Mouse (Mus musculus) urinary bladder, adult 2 months (tissue): ENCODE measurements around the gene Prickle4. TPM values are rescaled to one million over a fixed set of nuclear protein-coding genes. Genes with fewer than 3 reads are reported as not detected.
"Not testable (repeated sequence)": the region's sequence is repeated elsewhere in the genome, so short reads cannot be mapped to it uniquely, and the experiment has no call there.

Experiments used
- DNase-seq: peaks from one replicate; pipeline ENCODE4 v3.0.0; 2022; ENCODE audit warnings: low spot score
- polyA plus RNA-seq: library from polyadenylated mRNA; depleted of rRNA; stranded (reverse); fragments of >200 nt; gene quantifications from 2 replicates; pipeline ENCODE4 v1.2.3, GENCODE M21; 2012; rRNA removed

The Prickle4 gene
- polyA plus RNA-seq, 1 experiment, result 1.4 TPM

GRCm38 (mm10) chr17:47669166-47669565 is 25.4 kb downstream of the Prickle4 start:
- no peak for DNase-seq

GRCm38 (mm10) chr17:47664474-47664873 is 30.1 kb downstream of the Prickle4 start:
- DNase-seq, result no peak

- no peak for DNase-seq
Observed at GRCm38 (mm10) chr17:47663009-47663713, 31.4 kb downstream of the Prickle4 start.

GRCm38 (mm10) chr17:47658741-47659243 is 35.7 kb downstream of the Prickle4 start:
- DNase-seq, result no peak

- no peak for DNase-seq
Observed at GRCm38 (mm10) chr17:47657901-47658300, 36.6 kb downstream of the Prickle4 start.

GRCm38 (mm10) chr17:47655697-47656096 is 38.8 kb downstream of the Prickle4 start:
- no peak for DNase-seq

GRCm38 (mm10) chr17:47654346-47654745 is 40.2 kb downstream of the Prickle4 start:
- not testable (repeated sequence) for DNase-seq

- DNase-seq, result no peak
Observed at GRCm38 (mm10) chr17:47651953-47652352, 42.6 kb downstream of the Prickle4 start.

GRCm38 (mm10) chr17:47648966-47649365 is 45.6 kb downstream of the Prickle4 start:
- no peak for DNase-seq

GRCm38 (mm10) chr17:47646683-47647082 is 47.9 kb downstream of the Prickle4 start:
- DNase-seq, result peak; percentile 23

- DNase-seq, result no peak
Observed at GRCm38 (mm10) chr17:47642992-47643391, 51.5 kb downstream of the Prickle4 start.

Other genes with a start within 250 kb of the Prickle4 start
- gene Taf8, start 192.4 kb downstream of the Prickle4 start, polyA plus RNA-seq, result 29.5 and 33.2 TPM in 2 replicates
- 110 and 134 TPM in 2 replicates for gene Ccnd3, start 189.7 kb downstream of the Prickle4 start, polyA plus RNA-seq
- 15.3 and 15.5 TPM in 2 replicates for gene Bysl, start 83.2 kb downstream of the Prickle4 start, polyA plus RNA-seq
- 33.7 and 48.5 TPM in 2 replicates for gene Med20, start 83.2 kb downstream of the Prickle4 start, polyA plus RNA-seq
- gene Gm20517, start 83.1 kb downstream of the Prickle4 start, polyA plus RNA-seq, result 0.76 and 0.96 TPM in 2 replicates
- gene Usp49, start 64.0 kb downstream of the Prickle4 start, polyA plus RNA-seq, result 6.5 and 7.6 TPM in 2 replicates
- 110 and 111 TPM in 2 replicates for gene Tomm6, start 6.3 kb downstream of the Prickle4 start, polyA plus RNA-seq
- gene Frs3, start 5.7 kb downstream of the Prickle4 start, polyA plus RNA-seq, result 8.1 and 10.1 TPM in 2 replicates
- 1.2 and 1.9 TPM in 2 replicates for gene Gm21981, start 281 bp downstream of the Prickle4 start, polyA plus RNA-seq
- 0.09 TPM in 1 of 2 replicates, not detected in the other for gene Pgc, start 32.1 kb upstream of the Prickle4 start, polyA plus RNA-seq
- 14.5 and 20.3 TPM in 2 replicates for gene Tfeb, start 42.3 kb upstream of the Prickle4 start, polyA plus RNA-seq
- gene Mdfi, start 140.0 kb upstream of the Prickle4 start, polyA plus RNA-seq, result 28.5 and 36.2 TPM in 2 replicates
- gene Foxp4, start 229.9 kb upstream of the Prickle4 start, polyA plus RNA-seq, result 23.6 and 36.5 TPM in 2 replicates